Mouse (Mus musculus): Measurements from ENCODE around the gene Dph2.

- TF ChIP-seq CTCF (IDR thresholded peaks at IDR 0.05; ENCODE audit: low read depth), result no peak
- no peak for TF ChIP-seq EP300 (optimal IDR thresholded peaks at IDR 0.05)
Measured at GRCm38 (mm10) chr4:117873615-117874014, 18.2 kb downstream of the Dph2 start.

Measured in stomach, postnatal 0 days (tissue).